Mouse (Mus musculus) c-Kit-negative CD71-positive TER-119-positive erythroid progenitor cells, embryonic 14.5 days (primary cell): ENCODE measurements at regions not wholly inside any gene's neighbourhood (a gene's known extent, or its start where the extent isn't known, plus 50 kb on each side); places are given as distances from the start of the nearest gene placed in this dataset.

Source experiments
- DNase-seq: peaks from one replicate; pipeline ENCODE4 v3.0.0-alpha.2; 2013; ENCODE audit warnings: low read depth, low spot score

DNA sequence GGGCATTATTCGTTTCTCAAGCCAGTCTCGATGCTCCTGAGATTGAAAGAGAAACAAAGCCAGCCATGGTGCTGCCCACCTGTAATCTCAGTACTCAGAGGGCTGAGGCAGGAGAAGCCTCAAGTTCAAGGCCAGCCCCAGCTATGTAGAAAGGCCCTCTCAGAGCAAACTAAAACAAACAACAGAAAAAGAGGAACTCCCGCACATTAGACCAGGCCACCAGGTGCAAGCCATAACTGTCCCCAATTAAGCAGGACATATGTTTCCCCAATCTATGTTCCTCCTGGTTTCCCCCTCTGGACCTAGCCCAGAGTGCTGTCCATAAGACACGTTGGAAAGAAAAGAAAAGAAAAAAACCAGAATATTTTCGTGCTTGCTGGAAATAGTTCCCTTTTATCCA, 142.5 kb downstream of the Cdc5l start:
- no peak for DNase-seq

DNA sequence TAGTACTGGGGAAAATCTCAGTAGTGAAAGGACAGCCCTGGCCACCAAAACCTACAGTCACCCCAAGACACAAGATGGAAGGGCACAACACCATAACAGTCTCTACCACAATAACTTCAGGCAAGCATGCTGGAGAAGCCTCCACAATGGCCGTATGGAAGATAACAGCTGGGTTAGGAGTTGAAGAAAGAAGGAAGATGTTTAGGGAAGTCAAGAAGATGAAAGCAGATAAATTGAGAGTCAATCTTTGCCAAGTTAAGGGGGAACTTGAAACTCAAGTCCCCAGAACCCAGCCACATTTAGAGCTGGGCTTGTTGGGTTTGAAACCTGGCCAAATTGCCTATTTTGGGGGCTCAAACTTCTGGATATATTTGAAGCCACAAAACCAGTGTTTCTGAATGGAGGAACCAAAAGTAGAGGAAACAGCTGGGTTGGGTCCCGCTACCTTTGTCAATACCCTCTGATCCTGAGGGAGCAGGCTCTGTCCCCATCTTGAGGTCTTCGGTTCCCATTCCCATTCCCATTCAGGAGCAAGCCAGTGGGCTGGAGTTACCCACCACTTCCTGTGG, 147.8 kb downstream of the Cdc5l start:
- DNase-seq = no peak

DNA sequence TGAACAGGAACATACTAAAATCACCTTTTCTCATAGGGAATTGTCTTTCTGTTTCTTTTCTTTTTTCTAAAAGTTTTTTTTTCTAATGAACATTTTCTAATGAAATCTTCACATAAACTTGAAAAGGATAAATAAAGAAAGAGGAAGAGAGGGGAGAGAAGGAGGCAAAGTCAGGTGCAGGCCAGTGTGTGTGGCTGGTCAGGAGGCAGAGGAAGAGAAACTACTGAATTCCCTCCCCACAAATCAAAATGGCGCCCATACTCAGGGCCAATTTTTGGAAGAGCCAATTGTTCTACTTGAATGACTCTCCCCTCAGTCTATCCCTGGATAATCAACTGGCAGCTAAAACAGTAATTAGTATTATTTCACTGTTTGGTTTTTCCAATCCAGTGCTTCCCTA, 152.0 kb downstream of the Cdc5l start:
- no peak for DNase-seq

DNA sequence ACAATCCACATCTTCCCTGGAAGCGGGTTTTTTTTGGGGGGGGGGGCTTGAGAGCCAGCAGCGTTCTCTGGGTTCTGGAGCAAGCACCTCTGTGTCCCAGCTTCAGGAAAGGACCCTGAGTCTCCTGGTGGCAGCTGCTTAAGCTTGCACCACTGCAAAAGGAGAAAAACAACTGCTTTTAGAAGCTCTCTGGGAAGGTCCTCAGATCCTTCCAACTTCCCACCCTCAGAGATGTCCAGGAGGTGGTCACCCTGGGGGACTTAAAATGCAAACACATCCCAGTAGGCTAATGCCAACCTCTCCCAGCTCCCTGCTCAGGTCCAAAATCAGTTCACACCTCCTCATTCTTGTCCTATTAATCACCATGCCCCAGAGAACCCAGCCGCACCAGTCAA, 153.7 kb downstream of the Cdc5l start:
- DNase-seq = no peak

DNA sequence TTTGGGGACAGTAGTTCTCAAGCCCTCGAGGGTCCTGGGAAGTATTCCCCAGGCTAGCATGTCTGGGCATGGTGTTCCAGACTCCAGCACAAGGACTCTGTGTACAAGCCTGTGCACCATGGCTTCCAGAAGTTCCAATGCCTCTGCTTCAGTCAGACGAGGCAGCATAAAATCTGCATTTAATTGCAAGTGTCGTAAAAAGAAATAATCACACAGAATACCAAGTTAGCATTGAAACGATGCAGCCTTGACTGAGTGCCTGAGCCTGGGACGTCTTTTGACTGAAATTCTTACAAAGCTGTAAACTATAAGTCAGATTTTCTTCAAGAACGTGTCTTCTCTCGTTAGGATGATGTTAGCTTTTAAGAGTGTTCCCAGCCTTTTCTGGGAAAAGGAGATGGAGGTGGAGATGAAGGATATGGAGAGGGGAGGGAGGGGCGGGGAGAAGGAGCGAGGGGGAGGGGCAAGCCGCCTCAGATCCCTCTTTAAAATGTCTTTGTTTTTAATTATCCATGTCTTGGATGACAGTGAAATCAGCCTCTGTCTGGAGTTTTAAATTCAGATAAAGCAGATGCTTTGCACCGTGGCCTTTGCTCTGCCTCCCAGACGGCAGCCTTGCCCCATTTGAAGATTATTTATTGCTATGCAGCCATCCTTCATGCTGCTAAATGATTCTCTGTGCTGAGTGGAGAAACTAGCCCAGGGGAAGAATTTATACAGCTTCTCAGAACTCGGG, 154.3 kb downstream of the Cdc5l start:
- DNase-seq = no peak

DNA sequence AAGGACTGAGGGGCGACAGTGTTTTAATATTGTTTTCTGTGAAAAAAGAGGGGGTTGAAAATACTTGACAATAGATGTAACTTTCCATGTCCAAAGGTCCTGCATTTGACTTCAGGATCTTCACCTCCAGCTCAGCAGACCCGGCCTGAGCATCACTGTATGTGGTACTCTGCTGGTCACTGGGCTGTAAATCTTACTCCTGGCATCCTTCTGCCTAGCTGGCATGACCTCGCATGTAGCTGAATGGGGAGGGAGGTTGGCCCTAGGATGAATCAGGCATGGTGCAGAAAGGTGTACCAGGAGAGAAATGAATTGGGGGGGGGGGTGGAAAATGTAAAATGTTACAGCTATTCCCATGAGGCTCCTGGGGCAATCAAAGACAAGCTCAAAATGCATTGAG, 156.0 kb downstream of the Cdc5l start:
- no peak for DNase-seq

DNA sequence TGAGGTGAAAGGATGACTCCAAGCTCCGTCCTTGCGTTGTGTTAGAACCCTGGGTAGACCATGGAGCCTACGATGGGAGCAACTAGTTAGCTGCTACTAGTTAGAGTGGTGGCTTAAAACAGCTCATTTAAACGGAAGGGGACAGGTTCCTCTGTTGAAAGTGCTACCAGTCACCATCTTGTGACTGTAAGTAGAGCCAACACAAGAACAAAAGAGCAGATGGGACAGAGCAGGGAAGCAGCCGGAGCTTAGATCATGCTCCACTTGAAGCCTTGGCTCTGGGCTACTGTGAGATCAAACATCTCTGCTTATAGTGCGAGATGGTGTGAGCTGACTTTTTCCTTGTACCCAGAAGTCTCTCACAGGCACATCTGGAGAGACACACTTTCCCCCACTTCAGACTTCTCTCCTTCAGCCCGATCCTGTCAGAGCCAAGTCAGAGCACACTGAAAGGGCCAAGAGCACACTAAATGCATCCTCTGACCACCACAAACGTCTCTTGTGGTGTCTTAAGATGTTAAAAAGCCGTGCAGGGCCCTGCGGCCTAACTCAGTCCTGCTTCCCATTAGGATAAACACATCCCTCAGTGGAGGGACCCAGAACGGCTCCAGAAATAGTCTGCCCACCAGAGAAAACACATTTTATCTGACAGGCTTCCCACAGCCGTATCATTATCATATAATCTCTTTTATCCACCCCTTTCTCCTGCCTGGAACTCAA, 156.7 kb downstream of the Cdc5l start:
- no peak for DNase-seq

DNA sequence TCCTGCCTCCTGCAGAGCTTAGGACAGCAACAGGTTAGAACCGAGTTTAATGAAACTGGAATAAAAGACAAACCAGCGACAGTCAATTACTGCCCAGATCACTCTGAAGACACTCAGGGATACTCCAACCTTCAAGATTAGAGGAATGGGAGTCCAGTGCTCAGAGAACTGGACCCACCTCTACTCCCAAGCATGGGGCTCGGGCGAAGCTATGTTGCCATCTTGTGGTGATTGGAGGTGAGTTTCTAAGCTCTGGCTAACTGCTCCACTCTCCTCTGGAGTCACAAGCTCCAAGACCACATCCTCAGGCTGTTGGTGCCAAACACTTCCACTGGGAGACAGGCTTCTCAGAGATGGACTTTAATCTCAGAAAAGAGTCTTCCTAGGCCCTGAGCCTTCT, 158.6 kb downstream of the Cdc5l start:
- DNase-seq = no peak

DNA sequence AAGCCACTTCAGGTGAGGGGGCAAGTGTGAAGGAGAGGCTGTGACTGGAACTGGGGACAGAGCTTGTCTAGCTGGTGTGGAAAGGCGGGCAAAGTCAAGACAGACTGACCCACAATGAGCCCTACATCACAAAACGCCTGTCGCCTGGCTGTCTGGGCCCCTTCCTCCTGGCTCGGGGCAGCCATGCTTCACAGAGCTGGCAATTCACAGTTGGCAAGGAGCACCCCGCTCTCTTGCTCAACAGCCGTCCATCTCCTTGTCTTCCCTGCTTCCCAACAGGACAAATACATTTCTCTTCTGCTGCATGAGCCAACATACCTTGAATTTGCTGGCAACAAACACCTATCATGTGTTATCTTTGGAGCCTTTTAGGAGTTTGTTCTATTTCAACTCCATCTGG, 166.8 kb downstream of the Cdc5l start:
- DNase-seq = no peak

DNA sequence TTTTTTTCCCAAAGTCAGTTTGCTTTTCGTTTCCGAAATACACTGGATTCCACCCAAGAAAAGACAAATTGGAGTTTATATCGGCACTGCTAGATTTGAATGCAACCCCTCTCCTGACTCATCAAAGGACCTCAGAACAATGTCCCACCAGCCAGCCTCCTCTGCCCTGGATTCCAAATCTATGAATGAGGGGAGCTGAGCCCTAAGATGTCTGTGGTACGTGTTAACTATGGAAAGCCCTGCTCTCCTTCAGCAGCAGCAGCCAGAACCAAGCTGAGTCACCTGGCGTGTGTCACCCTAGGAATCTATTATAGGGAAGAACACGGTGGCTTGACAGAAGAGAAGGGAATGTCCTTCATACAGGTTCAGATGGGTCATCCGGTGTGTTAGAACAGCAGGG, 167.9 kb downstream of the Cdc5l start:
- DNase-seq = no peak

DNA sequence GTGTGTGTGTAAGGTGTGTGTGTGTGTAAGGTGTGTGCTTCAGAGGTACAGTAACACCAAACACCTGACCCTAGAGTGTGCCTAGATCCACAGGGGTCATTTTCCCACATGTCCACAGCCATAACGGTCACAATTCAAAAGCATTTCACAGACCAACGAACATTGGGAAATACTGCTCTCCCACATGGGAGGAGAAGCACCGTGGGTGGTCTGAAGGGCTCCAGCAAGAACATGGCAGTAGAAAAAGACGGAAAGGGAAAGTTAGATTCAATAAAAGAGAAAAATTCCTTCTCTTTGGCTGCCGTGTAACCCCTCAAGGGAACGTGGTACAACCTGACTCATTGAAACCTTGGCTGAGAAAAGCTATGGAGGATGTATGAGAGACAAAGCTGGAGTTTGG, 169.1 kb downstream of the Cdc5l start:
- DNase-seq = no peak

DNA sequence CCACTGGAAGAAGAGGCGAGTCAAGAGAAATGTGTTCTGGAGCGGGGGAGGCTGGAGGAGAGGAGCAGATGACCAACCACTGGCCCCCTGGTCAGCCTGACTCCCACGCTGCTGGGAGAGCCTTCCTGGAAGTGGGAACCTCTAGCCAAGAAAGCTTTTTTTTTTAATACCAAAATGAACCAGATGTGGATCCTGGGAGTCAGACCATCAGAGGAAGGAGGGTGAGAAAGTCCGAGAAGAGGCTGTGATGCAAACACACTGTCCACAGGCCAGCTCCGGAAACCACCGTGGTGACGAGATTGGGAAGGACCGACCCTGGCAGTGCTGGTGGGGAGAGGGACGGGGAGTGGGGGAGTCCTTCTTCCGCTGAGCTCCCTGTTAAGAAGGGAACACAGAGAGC, 173.1 kb downstream of the Cdc5l start:
- no peak for DNase-seq

DNA sequence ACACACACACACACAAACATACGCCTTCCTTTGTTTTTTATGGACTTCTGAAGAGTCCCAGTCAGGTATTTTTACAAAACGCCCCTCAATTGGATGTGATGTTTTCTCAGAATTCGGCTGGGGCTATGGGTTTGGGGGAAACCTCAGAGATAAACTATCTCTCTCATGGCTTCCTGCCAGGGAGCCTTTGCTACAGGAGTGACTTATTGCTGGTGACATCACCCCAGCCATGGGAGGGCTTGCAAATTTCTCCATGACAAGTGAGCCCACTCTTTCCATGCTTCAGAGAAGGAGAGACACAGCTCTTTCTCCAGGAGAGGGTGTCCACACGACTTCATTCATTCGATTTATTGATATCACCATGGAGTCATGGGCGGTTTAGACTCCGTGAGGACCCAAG, 175.5 kb downstream of the Cdc5l start:
- no peak for DNase-seq

DNA sequence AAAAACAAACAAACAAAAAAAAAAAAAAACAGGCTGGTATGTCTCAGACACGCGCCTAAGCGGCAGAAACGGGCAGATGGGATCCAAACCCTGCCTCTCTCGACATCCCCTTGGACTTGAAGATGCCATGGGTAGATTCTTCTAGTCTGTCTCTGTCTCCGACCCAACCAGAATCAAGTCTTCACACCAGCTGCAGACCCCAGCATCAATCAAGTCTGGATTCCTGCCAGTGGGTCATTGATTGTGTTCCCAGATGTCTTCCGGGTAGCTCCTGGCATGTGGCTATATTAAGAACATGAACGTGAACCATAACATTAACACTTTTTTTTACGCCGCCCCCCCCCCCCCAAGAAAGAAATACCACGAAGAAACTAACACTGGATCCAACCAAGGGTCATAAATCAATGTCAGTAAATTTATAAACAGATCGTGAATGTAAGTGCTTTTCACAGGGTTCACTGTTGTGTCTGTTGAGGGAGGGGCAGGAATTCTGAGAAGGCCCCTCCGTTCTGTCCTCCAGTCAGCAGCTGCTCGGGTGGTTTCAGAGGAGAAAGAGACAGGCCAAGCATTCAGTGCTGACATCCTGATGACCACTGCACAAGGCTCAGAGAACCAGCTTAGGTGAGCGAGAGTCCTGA, 180.8 kb downstream of the Cdc5l start:
- no peak for DNase-seq

DNA sequence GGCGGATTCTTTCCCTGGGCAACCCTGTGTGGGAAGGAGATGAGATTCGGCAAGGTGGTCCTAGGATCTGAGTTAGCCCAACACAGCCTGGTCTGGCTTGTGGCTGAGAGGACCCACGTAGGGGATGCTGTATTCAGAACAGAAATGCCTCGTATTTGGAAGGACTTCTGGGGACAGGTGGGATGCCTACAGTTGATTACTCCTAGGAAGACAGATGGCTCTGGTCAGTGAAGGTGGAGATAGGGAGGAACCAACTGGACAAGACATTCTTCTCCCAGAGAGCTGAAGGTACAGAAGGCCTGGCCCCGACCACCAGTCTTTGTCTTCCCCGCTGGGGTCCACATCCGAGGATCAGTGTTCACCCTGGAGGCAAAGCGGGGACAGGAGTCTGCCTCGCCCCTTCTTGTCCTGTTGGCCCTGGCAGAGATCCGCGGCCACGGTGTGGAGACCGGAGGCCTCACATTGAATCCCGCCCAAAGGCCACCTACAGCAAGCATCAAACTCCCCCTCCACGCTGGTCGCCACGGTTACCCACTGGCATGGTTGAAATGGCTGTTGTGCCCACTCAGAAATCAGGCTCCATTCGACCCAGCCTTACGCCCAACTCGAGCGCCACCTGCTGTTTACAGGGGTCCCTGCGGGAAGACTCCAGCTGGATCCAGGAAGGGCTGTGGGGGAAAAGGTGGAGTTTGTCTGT, 182.4 kb downstream of the Cdc5l start:
- DNase-seq = no peak

DNA sequence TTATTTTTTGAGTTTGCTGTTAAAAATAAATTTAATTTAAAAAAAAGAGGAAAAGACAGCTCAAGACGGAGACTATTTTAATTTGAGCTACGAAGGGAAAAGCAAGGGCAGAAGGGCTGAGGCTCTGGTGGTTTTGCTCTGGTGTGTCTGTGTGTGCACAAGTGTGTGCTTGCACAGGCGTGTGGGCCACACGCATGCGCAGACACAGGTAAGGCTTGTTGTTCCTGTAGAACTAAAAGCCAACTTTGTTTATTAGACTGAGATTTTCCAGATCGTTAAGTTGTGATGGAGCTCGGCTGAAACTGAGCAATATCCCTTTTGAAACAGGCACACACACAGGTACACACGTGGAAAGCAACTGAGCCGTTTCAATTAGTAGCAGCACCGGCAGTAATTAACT, 183.1 kb downstream of the Cdc5l start:
- no peak for DNase-seq

DNA sequence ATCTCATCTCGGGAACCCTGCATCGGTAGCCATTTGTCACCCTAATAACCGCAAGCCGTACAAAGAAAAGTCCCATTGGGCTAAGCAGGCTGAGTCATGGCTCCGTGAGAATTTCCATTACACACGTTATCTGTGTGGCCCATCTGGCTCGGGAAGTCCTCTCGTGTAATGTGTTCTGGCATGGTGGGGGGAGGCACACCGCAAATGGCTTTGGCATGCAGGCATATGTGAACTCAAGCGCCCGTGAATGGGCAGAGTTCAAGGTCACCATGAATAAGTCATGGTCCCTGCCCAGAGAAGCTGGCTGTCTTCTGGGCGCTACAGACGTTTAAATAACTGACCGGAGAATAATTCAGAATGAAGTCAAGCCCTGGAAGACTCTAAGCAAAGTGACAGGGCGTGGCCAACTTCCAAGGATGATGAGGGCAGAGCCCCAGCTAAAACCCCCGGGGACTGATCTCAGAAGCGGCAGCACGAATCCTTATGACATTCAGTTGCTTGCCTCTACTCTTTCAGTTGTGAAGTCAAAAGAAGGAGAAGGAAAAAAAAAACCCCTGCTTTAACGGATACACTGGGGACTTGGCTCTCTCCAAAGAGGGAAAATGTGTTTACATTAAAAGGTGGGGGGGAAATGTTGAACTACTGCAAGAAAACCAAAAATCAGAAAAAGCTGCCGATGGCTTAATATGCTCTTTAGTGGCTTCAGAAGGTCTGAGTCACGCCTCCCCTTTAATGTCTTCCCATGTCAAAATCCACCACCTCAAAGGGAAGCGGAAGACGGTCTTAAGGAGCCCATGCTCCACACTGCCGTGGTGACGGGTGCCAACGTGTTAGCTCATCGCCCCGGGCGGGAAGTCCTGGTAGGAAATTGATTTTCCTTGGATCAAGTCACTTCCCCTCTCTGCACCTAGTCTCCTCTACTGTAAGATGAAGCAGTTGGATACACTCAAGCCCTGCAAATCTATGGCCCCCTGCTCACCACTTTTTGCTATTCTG, 186.1 kb downstream of the Cdc5l start:
- DNase-seq = no peak

DNA sequence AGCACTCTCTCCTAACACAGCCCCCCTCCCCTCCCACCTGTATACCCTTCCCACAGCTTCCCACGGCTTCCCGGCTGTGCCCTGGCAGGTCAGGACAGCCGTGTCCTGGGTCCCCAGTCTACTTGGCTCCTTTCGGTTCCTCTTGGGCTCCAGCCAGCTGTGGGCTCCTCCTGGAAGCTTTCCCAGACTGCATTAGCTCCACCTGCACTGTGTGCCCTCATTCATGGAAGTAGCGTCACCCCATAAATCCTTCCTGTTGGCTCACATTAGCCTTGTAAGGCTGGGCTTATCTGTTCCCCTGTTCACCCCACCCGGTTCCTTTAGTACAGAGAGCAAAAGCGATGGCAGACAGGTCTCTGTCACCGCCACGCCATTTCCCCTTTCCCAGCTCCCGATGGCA, 188.7 kb downstream of the Cdc5l start:
- DNase-seq = no peak

DNA sequence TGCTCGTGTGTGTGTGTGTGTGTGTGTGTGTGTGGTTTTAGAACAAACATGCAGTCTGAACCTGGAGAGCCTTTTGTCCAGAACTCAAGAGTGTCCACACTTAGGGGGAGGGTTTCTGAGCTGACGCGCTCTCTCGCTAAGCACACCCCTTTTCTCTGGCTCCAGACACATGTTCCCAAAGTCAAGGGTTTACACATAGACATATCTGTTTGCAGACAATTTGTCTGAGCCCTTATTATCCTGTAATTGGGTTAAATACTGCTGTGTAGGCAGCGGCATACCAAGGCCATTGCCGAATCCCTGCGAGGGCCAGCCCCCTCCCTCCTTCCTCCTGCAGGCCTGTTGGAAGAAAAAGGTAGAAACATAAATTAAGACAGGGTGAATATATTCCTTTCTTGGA, 190.4 kb downstream of the Cdc5l start:
- DNase-seq = no peak

DNA sequence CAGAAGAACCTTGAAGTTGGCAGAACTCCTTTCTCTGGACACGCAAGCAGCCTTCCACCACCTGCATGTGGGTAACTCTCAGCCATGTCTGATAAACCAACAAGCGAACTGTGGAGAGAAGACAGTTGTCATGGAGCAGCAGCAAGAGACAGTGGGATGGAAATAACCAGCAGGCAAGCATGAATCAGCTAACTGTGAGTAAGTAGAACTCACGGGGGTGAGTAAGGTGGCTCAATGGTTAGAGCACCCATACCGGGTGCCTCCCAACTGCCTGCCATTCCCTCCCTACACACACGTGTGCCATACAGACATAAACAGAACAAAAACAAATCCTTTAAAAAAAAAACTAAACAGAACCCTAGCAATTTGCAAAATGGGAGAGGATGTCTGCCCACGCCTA, 191.5 kb downstream of the Cdc5l start:
- DNase-seq = no peak
